Mouse (Mus musculus) spleen, adult 2 months (tissue): Measurements from ENCODE around the gene Ralbp1.

Experiments used
- CTCF ChIP-seq: fragments of 200-500 bp; IDR thresholded peaks from 2 replicates; pipeline ENCODE4 v1.5.1; 2011; ENCODE audit warnings: mild to moderate bottlenecking, inconsistent platforms; ENCODE audit not compliant: insufficient read depth, insufficient read length, insufficient replicate concordance; ENCODE audit errors: extremely low read depth
- POLR2A ChIP-seq: fragments of 200-500 bp; IDR thresholded peaks from 2 replicates; pipeline ENCODE4 v1.6.1; 2011; ENCODE audit warnings: low read depth, low read length, inconsistent platforms

GRCm38 (mm10) chr17:65820197-65820596 is 65.4 kb downstream of the Ralbp1 start:
- TF ChIP-seq POLR2A (no peak), CTCF (no peak)
